Comparison of ENCODE assay signal across 25 mouse cellular contexts in the genomic region with DNA sequence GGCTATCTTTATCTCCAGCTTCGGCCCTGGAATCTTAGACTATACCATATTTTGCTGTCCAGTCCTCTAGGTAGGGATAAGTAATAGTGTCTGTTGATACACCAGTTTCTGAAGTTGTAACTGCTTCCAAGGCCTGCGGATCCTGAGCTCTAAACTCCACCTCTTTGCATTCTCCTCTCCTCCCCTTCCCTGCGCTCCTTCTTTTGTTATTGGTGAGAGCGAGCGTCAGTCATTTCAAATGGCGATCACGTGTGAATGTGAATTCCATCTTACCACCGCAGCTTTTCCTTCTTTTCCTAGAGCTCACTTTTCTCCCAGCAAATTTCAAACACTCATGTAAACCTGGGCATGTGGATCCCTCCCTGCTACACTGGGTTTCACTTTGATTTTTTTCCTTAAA.
DNase-seq lines count a peak whose midpoint lies in the region.
"Had no signal": no experiment of that assay in that cellular context is flagged by ENCODE, and none has a peak within 500 bp of the region (broad histone marks: within the 10 kb centered on the region; RNA-seq: fewer than 3 reads in every experiment).

No protein-coding gene starts in this region.

- H3K36me3 ChIP-seq in hindbrain, embryonic 10.5 days, result no peaks in the 10 kb centered on the region
- no peaks in the 10 kb centered on the region for H3K36me3 ChIP-seq in heart, embryonic 10.5 days
- H3K36me3 ChIP-seq: embryonic facial prominence, embryonic 13.5 days; embryonic facial prominence, embryonic 15.5 days; forebrain, embryonic 10.5 days; forebrain, embryonic 12.5 days; G1E had no signal

- H3K27ac ChIP-seq in hindbrain, embryonic 10.5 days, result no peak overlapping the region
- H3K27ac ChIP-seq in heart, embryonic 10.5 days, result no peak overlapping the region
- H3K27ac ChIP-seq: embryonic facial prominence, embryonic 13.5 days; embryonic facial prominence, embryonic 15.5 days; forebrain, embryonic 10.5 days; forebrain, embryonic 12.5 days had no signal

- peak; percentile 64 for DNase-seq in testis, postnatal 14 days (ENCODE audit: low spot score)
- no peak for DNase-seq in testis, postnatal 10 days (ENCODE audit: low spot score)
- DNase-seq in MN1 (ENCODE audit: low spot score) (peak; percentile 79), R1 (ENCODE audit: low read depth, low spot score) (peak; percentile 78)
- DNase-seq in hindbrain, embryonic 10.5 days (ENCODE audit: low spot score), result no peak
- DNase-seq in heart, embryonic 10.5 days (ENCODE audit: low spot score), result no peak
- no peak for DNase-seq in layer of hippocampus, postnatal 36 days
- DNase-seq: adrenal gland, adult 8-10 months; adrenal gland, postnatal 14 days; B cell, adult 2 months; cerebellum, adult 11 months; cerebellum, adult 18-20 months; cerebellum, adult 8-10 months; cerebellum, adult 9-11 months; cerebellum, postnatal 14 days; cerebellum, postnatal 36 days; embryo, embryonic 11 days had no signal

- H3K4me3 ChIP-seq in hindbrain, embryonic 10.5 days, result no peak overlapping the region
- no peak overlapping the region for H3K4me3 ChIP-seq in heart, embryonic 10.5 days
- H3K4me3 ChIP-seq: embryonic facial prominence, embryonic 13.5 days; embryonic facial prominence, embryonic 15.5 days; erythroblast, embryonic 14.5 days; forebrain, embryonic 10.5 days; forebrain, embryonic 12.5 days had no signal

- no peaks in the 10 kb centered on the region for H3K9me3 ChIP-seq in hindbrain, embryonic 10.5 days
- no peaks in the 10 kb centered on the region for H3K9me3 ChIP-seq in heart, embryonic 10.5 days
- H3K9me3 ChIP-seq: embryonic facial prominence, embryonic 13.5 days; embryonic facial prominence, embryonic 15.5 days; forebrain, embryonic 10.5 days; forebrain, embryonic 12.5 days; G1E had no signal

- no peaks in the 10 kb centered on the region for H3K27me3 ChIP-seq in hindbrain, embryonic 10.5 days (ENCODE audit: insufficient read depth, poor library complexity, severe bottlenecking)
- H3K27me3 ChIP-seq in heart, embryonic 10.5 days (ENCODE audit: insufficient read depth, poor library complexity, severe bottlenecking), result no peaks in the 10 kb centered on the region
- H3K27me3 ChIP-seq: CH12.LX; embryonic facial prominence, embryonic 13.5 days; embryonic facial prominence, embryonic 15.5 days; forebrain, embryonic 12.5 days; Patski had no signal

- 84% methylated on average over 8 of the region's 8 CpGs for WGBS in hindbrain, embryonic 10.5 days
- WGBS in heart, embryonic 10.5 days, result 85% methylated on average over 8 of the region's 8 CpGs

- no peaks in the 10 kb centered on the region for H3K4me1 ChIP-seq in hindbrain, embryonic 10.5 days (replicated peaks)
- H3K4me1 ChIP-seq in heart, embryonic 10.5 days, result no peaks in the 10 kb centered on the region
- H3K4me1 ChIP-seq: embryonic facial prominence, embryonic 13.5 days; embryonic facial prominence, embryonic 15.5 days; forebrain, embryonic 10.5 days; forebrain, embryonic 12.5 days had no signal

Comparison
In these comparisons a context has a peak if more than half of its experiments do, and no peak if none do; other contexts are left out.
1. DNase-seq: peak in testis, postnatal 14 days (single experiment), MN1 (single experiment) and R1 (single experiment); none in testis, postnatal 10 days (single experiment), hindbrain, embryonic 10.5 days (single experiment), heart, embryonic 10.5 days (single experiment) and layer of hippocampus, postnatal 36 days (0 of 2).